ENCODE assay signal across 15 mouse cellular contexts in genomic region chr7:99523121-99523520, GRCm38 (mm10). TPM values are rescaled to one million over a fixed set of nuclear protein-coding genes. Genes with fewer than 3 reads are reported as not detected.
"Had no signal": no experiment of that assay in that cellular context is flagged by ENCODE, and none has a peak within 500 bp of the region (broad histone marks: within the 10 kb centered on the region; RNA-seq: fewer than 3 reads in every experiment).

No protein-coding gene starts in this region.

- H3K27me3 ChIP-seq: hindbrain, embryonic 15.5 days; limb, embryonic 13.5 days; liver, embryonic 15.5 days; neural tube, embryonic 15.5 days had no signal

- H3K4me2 ChIP-seq: hindbrain, embryonic 15.5 days; limb, embryonic 13.5 days; liver, embryonic 11.5 days; liver, embryonic 15.5 days; neural tube, embryonic 15.5 days had no signal

- ATAC-seq: inflammation-experienced regulatory T-cells, adult 6 months; intestine, postnatal 0 days had no signal

- H3K27ac ChIP-seq: hindbrain, embryonic 15.5 days; layer of hippocampus, adult 2 months; limb, embryonic 13.5 days; liver, embryonic 15.5 days; neural tube, embryonic 15.5 days had no signal

- H3K9me3 ChIP-seq: hindbrain, embryonic 15.5 days; liver, embryonic 15.5 days; neural tube, embryonic 15.5 days had no signal

- H3K4me3 ChIP-seq: hindbrain, embryonic 15.5 days; layer of hippocampus, adult 2 months; limb, embryonic 13.5 days; liver, embryonic 15.5 days; myocyte; neural tube, embryonic 15.5 days had no signal

- H3K9ac ChIP-seq: hindbrain, embryonic 15.5 days; limb, embryonic 13.5 days; liver, embryonic 15.5 days; neural tube, embryonic 15.5 days had no signal

- H3K36me3 ChIP-seq: hindbrain, embryonic 15.5 days; limb, embryonic 13.5 days; liver, embryonic 15.5 days; neural tube, embryonic 15.5 days had no signal

- H3K4me1 ChIP-seq: hindbrain, embryonic 15.5 days; limb, embryonic 13.5 days; neural tube, embryonic 15.5 days had no signal

- DNase-seq: kidney, postnatal 25 days; left cerebral cortex, postnatal 4 days; midbrain, embryonic 14.5 days; right cerebral cortex, postnatal 4 days; spleen, adult 18-20 months; thymus, postnatal 36 days had no signal

RNA-seq across cellular contexts. Expression of gene Klhl35, which starts 57.3 kb away (rescaled TPM):
- polyA plus RNA-seq: myocyte had no signal
